Mouse (Mus musculus): ENCODE results near the gene Atxn7l1.
"Not testable (repeated sequence)": the region's sequence is repeated elsewhere in the genome, so short reads cannot be mapped to it uniquely, and the experiment has no call there.

Gene Atxn7l1

GRCm38 (mm10) chr12:33153131-33153530 lies 5.6 kb downstream of the Atxn7l1 start:
- no peak for DNase-seq (ENCODE audit: low spot score)

GRCm38 (mm10) chr12:33153850-33154249 lies 6.4 kb downstream of the Atxn7l1 start:
- DNase-seq (ENCODE audit: low spot score) = no peak

GRCm38 (mm10) chr12:33154732-33155131 lies 7.2 kb downstream of the Atxn7l1 start:
- no peak for DNase-seq (ENCODE audit: low spot score)

- DNase-seq (ENCODE audit: low spot score) = no peak
Measured at GRCm38 (mm10) chr12:33156334-33157018, 9.0 kb downstream of the Atxn7l1 start.

DNA sequence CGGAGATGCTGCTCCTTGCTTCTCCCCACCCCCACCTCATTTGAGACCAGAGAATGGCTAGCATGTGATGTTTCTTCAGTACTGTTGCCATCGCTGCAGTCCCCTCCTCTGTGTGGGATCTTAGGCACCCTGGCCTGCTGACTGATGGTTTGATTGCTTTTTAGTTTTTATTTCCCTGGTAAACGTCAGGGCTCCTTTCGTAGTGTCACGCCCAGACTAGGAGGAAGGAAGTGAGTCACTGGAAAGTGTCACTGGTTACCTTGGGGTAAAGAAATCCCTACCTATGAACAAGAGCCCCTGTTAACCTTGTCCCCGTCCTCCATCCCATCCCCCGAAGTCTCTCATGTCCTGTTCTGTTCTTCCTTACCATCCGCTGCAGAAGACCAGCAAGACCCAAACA lies 10.8 kb downstream of the Atxn7l1 start:
- no peak for DNase-seq (ENCODE audit: low spot score)

GRCm38 (mm10) chr12:33160406-33160805 lies 12.9 kb downstream of the Atxn7l1 start:
- no peak for DNase-seq (ENCODE audit: low spot score)

GRCm38 (mm10) chr12:33162541-33162940 lies 15.0 kb downstream of the Atxn7l1 start:
- DNase-seq (ENCODE audit: low spot score) = peak; percentile 40

DNA sequence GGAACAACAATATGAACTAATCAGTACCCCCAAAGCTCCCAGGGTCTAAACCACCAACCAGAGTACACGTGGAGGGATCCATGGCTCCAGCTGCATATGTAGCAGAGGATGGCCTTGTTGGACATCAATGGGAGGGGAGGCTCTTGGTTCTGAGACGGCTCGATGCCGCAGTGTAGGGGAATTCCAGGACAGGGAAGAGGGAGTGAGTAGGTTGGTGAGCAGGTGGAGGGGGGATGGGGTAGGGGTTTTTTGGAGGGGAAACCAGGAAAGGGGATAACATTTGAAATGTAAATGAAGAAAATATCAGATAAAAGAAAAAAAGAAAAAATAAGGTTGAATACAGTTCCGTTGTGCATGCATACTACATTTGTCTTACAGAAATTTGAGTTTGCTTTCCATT lies 16.5 kb downstream of the Atxn7l1 start:
- DNase-seq (ENCODE audit: low spot score) = not testable (repeated sequence)

- no peak for DNase-seq (ENCODE audit: low spot score)
Measured at GRCm38 (mm10) chr12:33166712-33167111, 19.2 kb downstream of the Atxn7l1 start.

GRCm38 (mm10) chr12:33167545-33167944 lies 20.1 kb downstream of the Atxn7l1 start:
- DNase-seq (ENCODE audit: low spot score) = no peak

- DNase-seq (ENCODE audit: low spot score) = no peak
Measured at GRCm38 (mm10) chr12:33168491-33168890, 21.0 kb downstream of the Atxn7l1 start.

GRCm38 (mm10) chr12:33169777-33170494 lies 22.4 kb downstream of the Atxn7l1 start:
- DNase-seq (ENCODE audit: low spot score) = no peak

GRCm38 (mm10) chr12:33170822-33171221 lies 23.3 kb downstream of the Atxn7l1 start:
- no peak for DNase-seq (ENCODE audit: low spot score)

DNA sequence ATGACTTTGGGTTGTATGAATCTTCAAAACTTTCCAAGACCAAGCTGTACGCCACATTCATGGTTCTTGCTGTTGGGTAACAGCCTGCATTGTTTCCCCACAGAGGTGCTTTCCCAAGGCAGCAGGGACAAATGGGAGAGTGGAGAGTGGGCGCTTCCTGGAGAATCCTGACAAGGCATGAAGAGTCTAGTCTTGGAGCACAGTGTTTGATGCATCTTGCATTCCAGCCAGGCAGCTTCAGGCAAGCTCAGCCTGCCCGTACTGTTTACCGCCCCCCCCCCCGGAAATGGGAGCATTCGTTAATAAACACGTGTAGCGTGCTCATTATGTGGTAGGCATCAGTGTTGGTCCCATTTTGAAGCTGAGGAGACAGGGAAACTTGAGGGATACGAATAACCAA lies 25.4 kb downstream of the Atxn7l1 start:
- no peak for DNase-seq (ENCODE audit: low spot score)

DNA sequence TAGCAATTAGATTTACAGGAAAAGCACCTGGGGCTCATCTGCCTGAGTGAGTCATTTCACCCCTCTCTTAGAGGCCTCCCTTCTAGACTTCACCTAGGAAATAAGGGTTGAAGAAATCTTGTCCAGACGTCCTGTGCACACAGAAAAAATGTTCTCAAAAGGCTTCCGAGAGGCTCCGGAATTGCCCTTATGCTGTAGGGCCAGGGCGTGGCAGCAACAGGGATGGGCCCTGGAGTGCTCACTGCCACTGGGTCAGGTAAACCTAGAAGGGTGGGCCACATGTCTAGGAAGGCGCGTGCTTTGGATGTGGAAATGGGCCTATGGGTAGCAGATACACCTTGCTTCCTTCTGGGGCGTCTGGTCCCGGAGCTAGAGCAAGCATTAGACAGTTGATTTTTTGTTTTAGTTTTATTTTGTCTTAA lies 26.2 kb downstream of the Atxn7l1 start:
- DNase-seq (ENCODE audit: low spot score) = no peak

DNA sequence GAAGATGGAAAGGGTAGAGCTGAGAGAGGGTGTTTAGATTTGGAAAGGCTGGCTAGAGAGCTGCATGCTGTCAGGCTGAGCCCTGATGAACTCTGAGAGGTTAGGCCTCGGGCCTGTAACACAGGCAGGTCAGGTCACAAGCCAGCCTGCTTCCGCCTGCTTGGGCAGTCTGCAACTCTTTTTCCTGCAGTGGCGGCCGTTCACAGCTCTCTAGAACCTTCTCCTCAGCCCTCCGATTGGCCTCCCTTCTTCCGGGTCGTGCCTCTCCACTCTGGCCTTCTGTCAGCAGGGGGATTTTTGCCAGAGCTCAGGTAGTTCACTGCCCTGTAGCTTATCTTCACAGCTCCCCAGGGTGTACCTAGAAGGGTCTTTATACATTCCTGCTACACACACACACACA lies 26.7 kb downstream of the Atxn7l1 start:
- peak; percentile 17 for DNase-seq (ENCODE audit: low spot score)

DNA sequence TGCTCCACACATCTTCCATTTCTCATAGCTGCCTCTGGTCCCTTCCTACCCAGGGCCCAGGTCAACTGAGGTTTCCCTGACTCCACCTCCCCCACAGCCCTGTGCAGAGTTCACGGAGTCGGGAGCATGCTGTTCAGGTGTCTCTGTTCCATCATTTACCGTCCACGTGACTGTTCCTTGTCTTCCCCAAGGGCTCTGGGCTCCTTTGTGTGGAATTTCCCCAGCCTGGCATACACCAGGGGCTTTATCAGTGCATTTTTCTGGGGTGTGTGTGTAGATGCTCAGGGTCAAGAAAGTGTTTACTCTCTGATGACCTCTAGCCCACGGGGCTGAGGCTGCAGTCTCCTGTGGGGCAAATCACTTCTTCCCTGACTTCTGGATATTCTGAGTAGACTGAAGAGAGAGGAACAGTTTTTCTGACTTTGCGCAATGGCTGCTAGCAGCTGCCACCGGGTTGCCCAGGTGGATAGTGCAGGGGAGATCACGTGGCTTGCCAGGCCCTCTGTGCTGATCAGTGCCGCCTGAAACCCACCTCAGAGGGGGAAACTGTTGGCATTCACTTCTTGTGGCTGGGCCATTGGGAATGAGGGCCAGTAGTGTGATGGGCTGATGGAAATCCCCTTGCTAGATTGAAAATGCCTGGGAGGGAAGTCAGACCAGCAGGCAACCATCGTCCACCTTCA lies 27.3 kb downstream of the Atxn7l1 start:
- no peak for DNase-seq (ENCODE audit: low spot score)

DNA sequence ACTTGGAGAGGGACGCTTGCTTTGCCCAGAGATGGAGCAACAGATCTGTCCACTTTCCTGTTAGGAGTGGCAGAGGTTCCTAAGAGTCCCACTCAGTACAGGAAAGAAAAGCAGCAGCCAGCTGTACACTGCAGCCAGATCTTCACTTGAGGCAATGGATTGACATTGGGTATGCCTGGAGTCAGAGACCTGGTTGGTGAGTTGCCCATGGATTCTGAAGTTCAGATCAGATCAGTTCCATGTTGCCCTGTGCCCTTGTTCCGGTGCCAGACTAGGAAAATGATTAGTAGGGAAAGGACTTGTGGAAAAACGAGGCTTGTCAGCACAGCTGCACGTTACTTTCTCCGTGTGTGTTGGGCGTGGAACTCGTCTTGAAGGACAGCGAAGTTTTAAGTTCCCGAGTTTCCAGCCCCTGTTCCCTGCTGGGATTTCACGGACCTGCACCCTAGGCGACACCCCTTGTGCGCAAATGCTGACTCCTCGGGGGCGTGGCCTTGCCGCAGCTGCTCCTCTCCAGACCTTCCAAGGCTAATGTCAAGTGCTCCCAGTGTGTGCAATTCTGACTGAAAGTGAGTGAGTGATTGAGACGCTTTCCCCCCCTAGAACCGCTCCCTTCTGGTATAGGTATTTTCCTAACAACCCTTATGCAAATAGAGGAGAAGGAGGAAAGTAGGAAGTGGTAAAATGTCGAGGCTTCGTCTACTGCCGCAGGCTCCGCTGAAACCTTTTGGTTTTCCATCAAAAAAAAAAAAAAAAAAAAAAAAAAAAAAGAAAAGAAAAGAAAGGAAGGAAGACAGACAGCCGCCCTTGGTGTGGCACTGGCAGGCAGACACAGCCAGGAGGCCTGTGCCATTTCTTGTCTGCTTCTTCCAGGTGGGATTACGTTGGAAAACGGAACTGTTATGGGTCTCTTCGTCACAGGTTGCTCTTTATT lies 28.4 kb downstream of the Atxn7l1 start:
- DNase-seq (ENCODE audit: low spot score) = peak; percentile 67

- no peak for DNase-seq (ENCODE audit: low spot score)
Measured at GRCm38 (mm10) chr12:33176555-33176900, 29.0 kb downstream of the Atxn7l1 start.

DNA sequence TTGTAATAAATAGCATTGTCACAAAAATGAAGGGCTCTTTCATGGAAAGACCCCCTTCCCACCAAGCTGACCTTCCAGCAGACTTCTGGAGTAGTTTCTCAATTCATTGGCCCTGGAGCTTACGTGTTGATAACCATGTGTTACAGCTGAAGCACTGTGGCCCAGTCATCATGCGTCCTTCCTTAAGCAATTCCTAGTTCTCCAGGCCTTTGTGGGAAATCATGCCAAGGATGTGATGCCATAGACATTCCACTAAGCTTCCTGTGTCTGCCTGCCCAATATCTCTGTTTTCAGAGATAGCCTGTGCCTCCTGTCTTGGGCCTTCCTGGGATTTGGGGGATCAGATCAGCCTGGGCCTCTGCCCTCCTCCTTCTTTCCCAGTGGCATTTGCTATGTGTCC lies 32.9 kb downstream of the Atxn7l1 start:
- no peak for DNase-seq (ENCODE audit: low spot score)

GRCm38 (mm10) chr12:33181875-33182274 lies 34.4 kb downstream of the Atxn7l1 start:
- no peak for DNase-seq (ENCODE audit: low spot score)
